Mouse (Mus musculus) thymus, adult 2 months (tissue): Measurements from ENCODE around the gene St8sia1. TPM values are rescaled to one million over a fixed set of nuclear protein-coding genes. Genes with fewer than 3 reads are reported as not detected.
A peak's percentile ranks its signal among the peaks of the same experiment; 100 is the strongest.

Experiments used
- DNase-seq: peaks from one replicate; pipeline ENCODE4 v3.0.0; 2021
- H3K27ac ChIP-seq: fragments of 200-500 bp; 2 replicates; pipeline ENCODE4 v1.5.1; 2012; ENCODE audit warnings: low read length, control low read depth; ENCODE audit not compliant: control insufficient read depth, insufficient read depth
- H3K27me3 ChIP-seq: fragments of 200-500 bp; 2 replicates; pipeline ENCODE4 v1.6.1; 2012; ENCODE audit warnings: mild to moderate bottlenecking, low read length, moderate library complexity, mixed read lengths; ENCODE audit not compliant: control insufficient read depth, insufficient read depth
- H3K36me3 ChIP-seq: fragments of 200-500 bp; 2 replicates; pipeline ENCODE4 v1.6.1; 2012; ENCODE audit warnings: mild to moderate bottlenecking, low read length, moderate library complexity; ENCODE audit not compliant: control insufficient read depth, insufficient read depth
- H3K4me1 ChIP-seq: fragments of 200-500 bp; replicated peaks from 2 replicates; pipeline ENCODE4 v1.6.1; 2012; ENCODE audit warnings: low read length; ENCODE audit not compliant: control insufficient read depth, insufficient read depth
- H3K4me3 ChIP-seq: fragments of 200-500 bp; 2 replicates; pipeline ENCODE4 v1.5.1; 2012; ENCODE audit warnings: mild to moderate bottlenecking, low read length, control low read depth, moderate library complexity; ENCODE audit not compliant: control insufficient read depth, insufficient read depth
- CTCF ChIP-seq: fragments of 200-500 bp; IDR thresholded peaks from 2 replicates; pipeline ENCODE4 v1.5.1; 2012; ENCODE audit warnings: mild to moderate bottlenecking, control low read depth, low read length, moderate library complexity, borderline replicate concordance; ENCODE audit not compliant: control insufficient read depth, poor library complexity, insufficient read depth; ENCODE audit errors: extremely low read depth
- POLR2A ChIP-seq: fragments of 200-500 bp; IDR thresholded peaks from 2 replicates; pipeline ENCODE4 v1.6.1; 2012; ENCODE audit warnings: mild to moderate bottlenecking, low read length, control low read depth, moderate library complexity; ENCODE audit not compliant: control insufficient read depth, poor library complexity, insufficient read depth; ENCODE audit errors: extremely low read depth
- WGBS: fragments of 180-500 bp; shearing (Covaris S2); methylation state at CpG from one replicate; pipeline ENCODE4 v1.1.7; 2018; 5-methylcytosine and 5-hydroxymethylcytosine counted together
- polyA plus RNA-seq: library from polyadenylated mRNA; depleted of rRNA; stranded (reverse); fragments of >200 nt; gene quantifications from 2 replicates; pipeline ENCODE4 v1.2.3, GENCODE M21; 2012

The St8sia1 gene
- polyA plus RNA-seq, 1 experiment, result 22.6 TPM

- Histone ChIP-seq H3K27me3 (no peaks in the 10 kb centered on the region), H3K27ac (peak overlapping the region; percentile 59), H3K4me3 (peak overlapping the region; percentile 88), H3K36me3 (no peaks in the 10 kb centered on the region), H3K4me1 (peaks cover 13% of the 10 kb centered on the region)
- TF ChIP-seq POLR2A (no peak), CTCF (no peak)
- 17% methylated on average over 30 of the region's 30 CpGs for WGBS
- peak; percentile 53 for DNase-seq
Measured at GRCm38 (mm10) chr6:142963480-142964075, 674 bp downstream of the St8sia1 start.

GRCm38 (mm10) chr6:142962881-142963280, 1.4 kb downstream of the St8sia1 start:
- TF ChIP-seq CTCF, result no peak
- DNase-seq, result no peak
- Histone ChIP-seq H3K27me3 (no peaks in the 10 kb centered on the region), H3K4me3 (peak overlapping the region; percentile 88), H3K36me3 (no peaks in the 10 kb centered on the region), H3K27ac (peak overlapping the region; percentile 59), H3K4me1 (peaks cover 20% of the 10 kb centered on the region)
- WGBS, result 69% methylated on average over 14 of the region's 14 CpGs

GRCm38 (mm10) chr6:142962476-142962875, 1.8 kb downstream of the St8sia1 start:
- Histone ChIP-seq H3K27ac (peak overlapping the region; percentile 59), H3K4me3 (peak overlapping the region; percentile 88), H3K27me3 (no peaks in the 10 kb centered on the region), H3K4me1 (peaks cover 24% of the 10 kb centered on the region), H3K36me3 (no peaks in the 10 kb centered on the region)
- WGBS, result 20% methylated on average over 10 of the region's 10 CpGs
- TF ChIP-seq CTCF (0 out of 2 replicates have a peak, but pooled peaks have one; percentile 20), POLR2A (no peak)
- DNase-seq, result peak; percentile 53

- peaks cover 28% of the 10 kb centered on the region for H3K4me1 ChIP-seq
- no peak for DNase-seq
- no peak overlapping the region for H3K27ac ChIP-seq
- H3K36me3 ChIP-seq, result no peaks in the 10 kb centered on the region
- TF ChIP-seq POLR2A, result no peak
- TF ChIP-seq CTCF, result no peak
- 78% methylated on average over 9 of the region's 9 CpGs for WGBS
- peak overlapping the region; percentile 88 for H3K4me3 ChIP-seq
- H3K27me3 ChIP-seq, result no peaks in the 10 kb centered on the region
Measured at GRCm38 (mm10) chr6:142961721-142962455, 2.4 kb downstream of the St8sia1 start.

GRCm38 (mm10) chr6:142956556-142956955, 7.7 kb downstream of the St8sia1 start:
- 17% methylated on average over 4 of the region's 4 CpGs for WGBS
- no peak overlapping the region for H3K4me3 ChIP-seq
- no peaks in the 10 kb centered on the region for H3K36me3 ChIP-seq
- DNase-seq, result no peak
- H3K4me1 ChIP-seq, result peaks cover 57% of the 10 kb centered on the region
- H3K27me3 ChIP-seq, result no peaks in the 10 kb centered on the region
- TF ChIP-seq CTCF (no peak), POLR2A (no peak)
- H3K27ac ChIP-seq, result no peak overlapping the region

GRCm38 (mm10) chr6:142955281-142955680, 9.0 kb downstream of the St8sia1 start:
- Histone ChIP-seq H3K27me3 (no peaks in the 10 kb centered on the region), H3K36me3 (no peaks in the 10 kb centered on the region), H3K27ac (no peak overlapping the region), H3K4me1 (peaks cover 60% of the 10 kb centered on the region), H3K4me3 (no peak overlapping the region)
- no peak for DNase-seq
- TF ChIP-seq CTCF (no peak), POLR2A (no peak)
- 92% methylated on average over 3 of the region's 3 CpGs for WGBS

GRCm38 (mm10) chr6:142953189-142953588, 11.1 kb downstream of the St8sia1 start:
- Histone ChIP-seq H3K27me3 (no peaks in the 10 kb centered on the region), H3K4me3 (no peak overlapping the region), H3K36me3 (no peaks in the 10 kb centered on the region), H3K4me1 (peaks cover 59% of the 10 kb centered on the region), H3K27ac (no peak overlapping the region)
- no peak for TF ChIP-seq POLR2A
- no peak for TF ChIP-seq CTCF
- DNase-seq, result no peak
